Mouse (Mus musculus): ENCODE measurements at regions not wholly inside any gene's neighbourhood (a gene's known extent, or its start where the extent isn't known, plus 50 kb on each side); places are given as distances from the start of the nearest gene placed in this dataset.
A peak's percentile ranks its signal among the peaks of the same experiment; 100 is the strongest.

GRCm38 (mm10) chr16:12925931-12926330 lies 183.6 kb upstream of the Ercc4 start:
- DNase-seq: no peak

- DNase-seq: no peak
Observed at GRCm38 (mm10) chr16:12931111-12931510, 178.4 kb upstream of the Ercc4 start.

- DNase-seq: no peak
Observed at GRCm38 (mm10) chr16:12932959-12933358, 176.5 kb upstream of the Ercc4 start.

- DNase-seq: no peak
Observed at GRCm38 (mm10) chr16:12934586-12934985, 174.9 kb upstream of the Ercc4 start.

- DNase-seq: no peak
Observed at GRCm38 (mm10) chr16:12935266-12935665, 174.2 kb upstream of the Ercc4 start.

- DNase-seq: no peak
Observed at GRCm38 (mm10) chr16:12936571-12936970, 172.9 kb upstream of the Ercc4 start.

- DNase-seq: no peak
Observed at GRCm38 (mm10) chr16:12938563-12938962, 170.9 kb upstream of the Ercc4 start.

- no peak for DNase-seq
Observed at GRCm38 (mm10) chr16:12951176-12951575, 158.3 kb upstream of the Ercc4 start.

- DNase-seq: no peak
Observed at GRCm38 (mm10) chr16:12954028-12954427, 155.5 kb upstream of the Ercc4 start.

- DNase-seq: no peak
Observed at GRCm38 (mm10) chr16:12956416-12956815, 153.1 kb upstream of the Ercc4 start.

- DNase-seq: no peak
Observed at GRCm38 (mm10) chr16:12960885-12961284, 148.6 kb upstream of the Ercc4 start.

GRCm38 (mm10) chr16:12982681-12983080 lies 126.8 kb upstream of the Ercc4 start:
- DNase-seq: no peak

GRCm38 (mm10) chr16:13001288-13001880 lies 108.1 kb upstream of the Ercc4 start:
- DNase-seq: peak; percentile 8

- DNase-seq: no peak
Observed at GRCm38 (mm10) chr16:13012863-13013262, 96.6 kb upstream of the Ercc4 start.

- DNase-seq: no peak
Observed at GRCm38 (mm10) chr16:13013891-13014644, 95.4 kb upstream of the Ercc4 start.

GRCm38 (mm10) chr16:13022875-13023274 lies 86.6 kb upstream of the Ercc4 start:
- peak; percentile 49 for DNase-seq

- no peak for DNase-seq
Observed at GRCm38 (mm10) chr16:13025393-13025792, 84.1 kb upstream of the Ercc4 start.

GRCm38 (mm10) chr16:13034136-13034535 lies 75.3 kb upstream of the Ercc4 start:
- DNase-seq: no peak

GRCm38 (mm10) chr16:13036596-13036995 lies 72.9 kb upstream of the Ercc4 start:
- no peak for DNase-seq

GRCm38 (mm10) chr16:13040312-13041100 lies 69.0 kb upstream of the Ercc4 start:
- peak; percentile 4 for DNase-seq

- no peak for DNase-seq
Observed at GRCm38 (mm10) chr16:13041356-13041755, 68.1 kb upstream of the Ercc4 start.

- no peak for DNase-seq
Observed at GRCm38 (mm10) chr16:13045079-13045590, 64.3 kb upstream of the Ercc4 start.

GRCm38 (mm10) chr16:13046366-13047120 lies 62.9 kb upstream of the Ercc4 start:
- no peak for DNase-seq
